Mouse (Mus musculus) liver, adult (tissue): ENCODE measurements around the gene Angptl1.

Experiments used
- GATA4 ChIP-seq: IDR thresholded peaks from 2 replicates; pipeline ENCODE4 v1.6.1; 2014; ENCODE audit warnings: mild to moderate bottlenecking, low read length; ENCODE audit not compliant: insufficient replicate concordance

Angptl1 gene

GRCm38 (mm10) chr1:156859711-156860250, 21.4 kb downstream of the Angptl1 start:
- no peak for TF ChIP-seq GATA4

DNA sequence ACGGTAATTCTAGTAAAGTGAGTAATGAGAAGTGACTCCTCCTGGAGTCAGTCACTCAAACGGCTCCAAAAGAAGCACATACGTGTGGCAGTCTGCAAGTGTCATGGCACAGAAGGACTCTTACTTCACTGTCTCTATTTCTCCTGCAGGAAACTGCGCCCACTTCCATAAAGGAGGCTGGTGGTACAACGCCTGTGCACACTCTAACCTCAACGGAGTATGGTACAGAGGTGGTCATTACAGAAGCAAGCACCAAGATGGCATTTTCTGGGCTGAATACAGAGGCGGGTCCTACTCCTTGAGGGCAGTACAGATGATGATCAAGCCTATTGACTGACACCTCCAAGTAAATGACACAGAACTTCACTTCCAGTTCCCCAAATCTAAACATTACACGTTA, 21.9 kb downstream of the Angptl1 start:
- TF ChIP-seq GATA4: no peak

DNA sequence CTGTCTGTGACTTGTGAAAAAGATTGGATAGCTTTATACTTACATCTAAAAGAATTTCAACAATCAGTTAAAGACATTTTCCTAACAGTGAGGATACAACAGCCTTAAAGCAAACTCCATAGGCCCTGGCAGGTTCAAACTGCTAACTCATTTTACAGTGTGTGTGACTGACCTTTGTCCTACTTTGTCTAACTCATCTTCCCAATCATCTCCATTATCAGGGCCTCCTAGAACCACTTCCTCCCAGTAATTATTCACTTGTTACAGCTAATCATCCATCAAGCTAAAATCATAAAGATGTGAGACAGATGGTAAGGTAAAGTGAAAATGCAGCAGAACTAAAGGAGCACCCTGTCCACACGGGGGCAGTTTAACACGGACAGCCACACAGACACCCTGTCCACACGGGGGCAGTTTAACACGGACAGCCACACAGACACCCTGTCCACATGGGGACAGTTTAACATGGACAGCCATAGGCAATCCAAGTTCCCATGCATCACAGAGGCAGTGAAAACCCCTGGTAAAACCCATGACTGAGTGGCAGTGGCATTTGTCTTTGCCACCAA, 23.2 kb downstream of the Angptl1 start:
- no peak for TF ChIP-seq GATA4

- no peak for TF ChIP-seq GATA4
These were observed 25.4 kb downstream of the Angptl1 start for GRCm38 (mm10) chr1:156863726-156864125.

GRCm38 (mm10) chr1:156864240-156864639, 25.9 kb downstream of the Angptl1 start:
- TF ChIP-seq GATA4: no peak

- TF ChIP-seq GATA4: no peak
These were observed 31.7 kb downstream of the Angptl1 start for GRCm38 (mm10) chr1:156870028-156870427.

DNA sequence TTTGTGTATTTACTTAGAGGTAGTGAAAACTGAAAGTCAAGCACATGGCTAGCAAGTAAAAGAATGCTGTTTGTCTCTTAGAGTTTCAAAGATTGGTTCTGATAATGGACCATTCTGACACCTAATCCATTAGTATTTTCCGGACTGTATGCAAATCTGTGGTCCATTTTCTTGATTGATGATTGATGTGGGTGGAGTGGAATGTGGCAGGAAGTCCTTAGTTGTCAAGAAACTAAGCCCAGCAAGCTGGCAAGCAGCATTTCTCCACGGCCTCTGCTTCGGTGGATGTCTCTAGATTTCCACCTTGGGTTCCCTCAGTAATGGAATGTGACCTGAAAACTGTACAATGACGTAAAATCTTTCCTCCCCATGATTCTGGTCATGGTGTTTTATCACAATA, 32.3 kb downstream of the Angptl1 start:
- TF ChIP-seq GATA4: no peak

DNA sequence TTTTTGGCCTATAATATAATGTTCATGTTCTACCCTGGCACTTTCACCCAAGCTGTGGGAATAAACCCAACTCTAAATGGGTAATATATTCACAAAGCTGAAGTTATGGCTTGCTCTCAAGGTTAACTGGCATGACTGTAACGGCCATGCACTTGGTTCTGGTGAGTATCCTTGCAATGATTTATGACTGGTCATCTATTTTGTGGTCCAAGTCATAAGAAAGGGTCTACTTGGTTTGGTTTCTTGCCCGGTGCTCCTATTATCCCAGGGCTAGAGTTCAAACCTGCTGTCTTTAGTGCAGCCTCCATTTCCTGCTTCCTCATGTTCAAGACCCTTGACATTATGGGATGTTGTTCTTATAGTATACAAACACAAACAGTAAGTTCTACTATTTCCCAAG, 46.4 kb downstream of the Angptl1 start:
- no peak for TF ChIP-seq GATA4

DNA sequence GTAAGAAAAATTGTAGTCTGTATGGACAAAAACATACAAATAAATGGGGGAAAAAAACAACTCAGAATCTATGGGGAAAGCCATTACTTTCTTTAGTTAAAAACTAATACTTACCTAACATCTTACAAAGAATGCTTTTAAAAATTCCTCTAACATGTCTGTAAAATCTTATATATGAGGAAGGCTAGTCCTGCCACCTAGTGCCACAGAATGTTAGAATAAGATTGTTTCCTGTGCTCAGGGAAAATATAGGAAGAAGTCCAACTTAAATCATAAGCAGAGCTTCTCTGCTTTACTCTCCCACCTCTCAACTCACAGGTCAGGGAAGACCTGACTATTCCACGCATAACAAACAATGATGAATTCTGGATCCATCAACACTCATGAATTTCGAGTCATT, 47.5 kb downstream of the Angptl1 start:
- no peak for TF ChIP-seq GATA4

- TF ChIP-seq GATA4: no peak
These were observed 50.5 kb downstream of the Angptl1 start for GRCm38 (mm10) chr1:156888830-156889229.

DNA sequence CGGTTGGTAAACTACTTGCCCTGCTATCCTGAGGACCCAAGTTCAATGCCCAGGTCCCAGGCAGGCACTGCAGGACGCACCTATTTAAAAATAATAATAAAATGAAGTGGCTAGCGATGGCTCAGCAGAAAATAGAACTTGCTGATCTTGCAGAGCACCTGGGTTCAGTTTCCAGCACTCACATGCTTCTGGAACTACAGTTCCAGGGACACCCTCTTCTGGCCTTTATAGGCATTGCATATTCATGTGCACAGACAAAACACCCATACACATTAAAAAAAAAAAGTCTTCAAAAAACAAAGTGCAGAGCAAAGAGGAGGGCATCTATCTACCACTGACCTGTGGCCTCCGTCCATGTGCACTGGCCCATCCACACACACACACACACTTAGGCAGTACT, 53.2 kb downstream of the Angptl1 start:
- no peak for TF ChIP-seq GATA4

DNA sequence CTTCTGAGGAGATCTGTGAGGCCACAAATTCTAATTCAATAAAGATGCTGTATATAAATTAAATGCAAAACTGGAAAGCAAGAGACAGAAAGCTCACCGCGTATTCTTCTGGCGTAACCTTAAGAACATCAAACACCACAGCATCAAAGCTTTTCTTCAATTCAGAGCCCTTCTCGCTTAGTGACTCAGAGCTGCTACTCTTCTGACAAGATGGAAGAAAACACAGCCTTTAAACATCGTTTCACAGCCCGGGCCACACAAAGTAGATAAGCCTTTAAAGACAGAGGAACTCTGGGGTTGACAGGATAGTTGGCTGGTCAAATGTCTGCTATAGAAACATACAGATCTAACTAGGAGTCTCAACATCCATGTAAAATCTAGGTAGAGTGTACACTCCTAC, 63.3 kb downstream of the Angptl1 start:
- TF ChIP-seq GATA4: no peak

- TF ChIP-seq GATA4: no peak
These were observed 65.5 kb downstream of the Angptl1 start for GRCm38 (mm10) chr1:156903899-156904298.

GRCm38 (mm10) chr1:156905660-156906059, 67.3 kb downstream of the Angptl1 start:
- no peak for TF ChIP-seq GATA4

DNA sequence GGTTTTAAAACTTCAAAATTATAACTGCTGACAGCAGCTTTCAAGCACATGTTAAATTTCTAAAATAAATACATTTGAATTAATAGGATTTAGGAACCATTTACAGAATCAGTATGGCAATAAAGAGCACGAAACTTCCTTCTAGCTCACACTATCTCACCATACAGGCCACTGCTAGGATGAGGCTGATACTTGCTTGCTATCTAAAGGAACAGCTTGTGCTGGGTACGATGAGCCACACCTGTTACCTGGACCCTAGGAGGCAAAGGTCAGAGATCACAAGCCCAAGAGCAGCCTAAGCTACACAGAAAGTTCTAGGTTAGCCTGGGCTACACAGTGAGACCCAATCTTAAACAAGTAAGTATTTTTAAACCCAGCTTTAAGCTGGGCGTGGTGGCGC, 70.9 kb downstream of the Angptl1 start:
- TF ChIP-seq GATA4: no peak

DNA sequence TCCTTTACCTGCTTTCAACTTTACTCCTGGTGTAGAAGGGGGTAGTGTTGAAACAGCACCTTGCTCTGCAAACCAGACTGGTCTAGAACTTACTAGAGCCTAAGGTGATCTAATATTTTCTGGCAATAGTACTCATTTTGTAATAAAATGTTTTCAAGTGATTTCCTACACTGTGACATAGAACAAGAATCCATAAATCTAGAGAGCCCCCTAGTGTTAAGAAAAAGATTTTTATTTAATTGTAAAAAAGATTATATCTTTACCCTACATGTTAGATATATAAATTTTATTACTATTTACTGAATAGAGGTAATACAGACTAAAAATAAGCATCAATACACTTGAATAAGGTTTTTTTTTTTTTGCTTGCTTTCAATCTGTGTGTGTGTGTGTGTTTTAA, 71.5 kb downstream of the Angptl1 start:
- no peak for TF ChIP-seq GATA4
